Mouse (Mus musculus) forebrain, postnatal 0 days (tissue): Measurements from ENCODE around the gene Tfam. TPM values are rescaled to one million over a fixed set of nuclear protein-coding genes. Genes with fewer than 3 reads are reported as not detected.
A peak's percentile ranks its signal among the peaks of the same experiment; 100 is the strongest.

Experiments used
- ATAC-seq: fragments of 200-750 bp; cut with Nextera tagmentation; 2 replicates; pipeline ENCODE4 v1.8.0; 2017; ENCODE audit warnings: mild to moderate bottlenecking, moderate library complexity
- DNase-seq: peaks from one replicate; pipeline ENCODE4 v3.0.0-alpha.2; 2015
- H3K27ac ChIP-seq: fragments of 300-500 bp; sonication (generic); 2 replicates; pipeline ENCODE4 v1.5.1; 2014; ENCODE audit warnings: low read depth, mild to moderate bottlenecking, antibody characterized with exemption, low read length, moderate library complexity, mixed read lengths
- H3K27me3 ChIP-seq: fragments of 300-500 bp; sonication (generic); 2 replicates; pipeline ENCODE4 v1.6.1; 2014; ENCODE audit warnings: mild to moderate bottlenecking, low read length, mixed read lengths; ENCODE audit not compliant: insufficient read depth
- H3K36me3 ChIP-seq: fragments of 300-500 bp; sonication (generic); 2 replicates; pipeline ENCODE4 v1.6.1; 2014; ENCODE audit warnings: mild to moderate bottlenecking, moderate library complexity; ENCODE audit not compliant: insufficient read depth
- H3K4me1 ChIP-seq: fragments of 300-500 bp; sonication (generic); 2 replicates; pipeline ENCODE4 v1.6.1; 2014; ENCODE audit warnings: antibody characterized with exemption; ENCODE audit not compliant: insufficient read depth
- H3K4me2 ChIP-seq: fragments of 300-500 bp; sonication (generic); 2 replicates; pipeline ENCODE4 v1.6.1; 2014; ENCODE audit warnings: low read depth, mild to moderate bottlenecking, moderate library complexity
- H3K4me3 ChIP-seq: fragments of 300-500 bp; sonication (generic); 2 replicates; pipeline ENCODE4 v1.5.1; 2014; ENCODE audit warnings: low read depth, low read length, mixed read lengths
- H3K9ac ChIP-seq: fragments of 300-500 bp; sonication (generic); 2 replicates; pipeline ENCODE4 v1.6.1; 2014; ENCODE audit warnings: mild to moderate bottlenecking
- H3K9me3 ChIP-seq: fragments of 300-500 bp; sonication (generic); 2 replicates; pipeline ENCODE4 v1.6.1; 2016; ENCODE audit warnings: low read length
- CTCF ChIP-seq: sonication (generic); IDR thresholded peaks from 2 replicates; pipeline ENCODE4 v1.5.1; 2016; ENCODE audit warnings: antibody characterized with exemption, control low read depth, low read depth
- whole genome bisulfite sequencing: fragments of 180-500 bp; shearing (Covaris S2); extraction: QIAGEN DNeasy Blood & Tissue Kit; methylation state at CpG from one replicate; pipeline ENCODE4 v1.1.7; 2014; 5-methylcytosine and 5-hydroxymethylcytosine counted together
- polyA plus RNA-seq: library from polyadenylated mRNA; unstranded; fragments of >200 nt; fragmentation: Nextera tagmentation; extraction: Ambion mirVana; gene quantifications from 2 replicates; pipeline ENCODE4 v1.2.1, GENCODE M21; 2015
- total RNA-seq: library from RNA; depleted of rRNA; stranded (reverse); fragments of >200 nt; gene quantifications from 2 replicates; pipeline ENCODE4 v1.2.3, GENCODE M21; 2014

The Tfam gene
- total and polyA plus RNA-seq, 2 experiments from 2014 or later, result 46.9 to 50.9 TPM

- TF ChIP-seq CTCF, result peak; percentile 88
- ATAC-seq (peak; percentile 73; the same call in 1 of the 2 replicates), DNase-seq (peak; percentile 84)
- no peak overlapping the region for H3K4me3 ChIP-seq
- H3K9me3 ChIP-seq, result no peaks in the 10 kb centered on the region
- peaks cover 40% of the 10 kb centered on the region for H3K36me3 ChIP-seq
- H3K27me3 ChIP-seq, result no peaks in the 10 kb centered on the region
- WGBS, result 40% methylated on average over 7 of the region's 7 CpGs
- no peak overlapping the region for H3K9ac ChIP-seq
- no peaks in the 10 kb centered on the region for H3K4me1 ChIP-seq
- H3K4me2 ChIP-seq, result no peak overlapping the region
- H3K27ac ChIP-seq, result no peak overlapping the region
Observed at GRCm38 (mm10) chr10:71225894-71226293, 12.2 kb downstream of the Tfam start.

GRCm38 (mm10) chr10:71223101-71223500 is 15.0 kb downstream of the Tfam start:
- Histone ChIP-seq H3K9me3 (no peaks in the 10 kb centered on the region), H3K4me1 (no peaks in the 10 kb centered on the region), H3K27ac (no peak overlapping the region), H3K36me3 (peaks cover 21% of the 10 kb centered on the region), H3K9ac (no peak overlapping the region), H3K27me3 (no peaks in the 10 kb centered on the region), H3K4me3 (no peak overlapping the region), H3K4me2 (no peak overlapping the region)
- ATAC-seq (no peak), DNase-seq (no peak)
- TF ChIP-seq CTCF, result no peak
- WGBS, result 34% methylated on average over 5 of the region's 5 CpGs

GRCm38 (mm10) chr10:71222639-71223038 is 15.4 kb downstream of the Tfam start:
- H3K36me3 ChIP-seq, result peaks cover 19% of the 10 kb centered on the region
- no peak overlapping the region for H3K9ac ChIP-seq
- ATAC-seq (no peak), DNase-seq (no peak)
- no peaks in the 10 kb centered on the region for H3K9me3 ChIP-seq
- no peak overlapping the region for H3K4me3 ChIP-seq
- no peak overlapping the region for H3K4me2 ChIP-seq
- no peaks in the 10 kb centered on the region for H3K4me1 ChIP-seq
- no peaks in the 10 kb centered on the region for H3K27me3 ChIP-seq
- no peak for TF ChIP-seq CTCF
- WGBS, result 52% methylated on average over 2 of the region's 2 CpGs
- no peak overlapping the region for H3K27ac ChIP-seq

- peak; percentile 92 for TF ChIP-seq CTCF
- no peaks in the 10 kb centered on the region for H3K4me1 ChIP-seq
- no peaks in the 10 kb centered on the region for H3K27me3 ChIP-seq
- DNase-seq (peak; percentile 93), ATAC-seq (peak; percentile 88)
- no peak overlapping the region for H3K4me3 ChIP-seq
- H3K36me3 ChIP-seq, result no peaks in the 10 kb centered on the region
- WGBS, result 10% methylated on average over 8 of the region's 8 CpGs
- H3K9me3 ChIP-seq, result no peaks in the 10 kb centered on the region
- H3K27ac ChIP-seq, result no peak overlapping the region
- no peak overlapping the region for H3K9ac ChIP-seq
- peak overlapping the region; percentile 26 for H3K4me2 ChIP-seq
Observed at GRCm38 (mm10) chr10:71218228-71218892, 19.7 kb downstream of the Tfam start.

- WGBS, result 77% methylated on average over 9 of the region's 9 CpGs
- H3K9me3 ChIP-seq, result no peaks in the 10 kb centered on the region
- H3K4me1 ChIP-seq, result no peaks in the 10 kb centered on the region
- H3K9ac ChIP-seq, result no peak overlapping the region
- no peak for TF ChIP-seq CTCF
- no peaks in the 10 kb centered on the region for H3K27me3 ChIP-seq
- H3K4me2 ChIP-seq, result no peak overlapping the region
- no peak for DNase-seq
- H3K4me3 ChIP-seq, result no peak overlapping the region
- H3K36me3 ChIP-seq, result no peaks in the 10 kb centered on the region
- no peak overlapping the region for H3K27ac ChIP-seq
- ATAC-seq, result no peak
Observed at GRCm38 (mm10) chr10:71215996-71216395, 22.1 kb downstream of the Tfam start.

- Histone ChIP-seq H3K4me3 (no peak overlapping the region), H3K9me3 (no peaks in the 10 kb centered on the region), H3K27ac (no peak overlapping the region), H3K4me2 (no peak overlapping the region), H3K9ac (no peak overlapping the region), H3K4me1 (no peaks in the 10 kb centered on the region), H3K36me3 (no peaks in the 10 kb centered on the region), H3K27me3 (no peaks in the 10 kb centered on the region)
- DNase-seq (no peak), ATAC-seq (no peak)
- WGBS, result 80% methylated on average over 2 of the region's 2 CpGs
- TF ChIP-seq CTCF, result no peak
Observed at GRCm38 (mm10) chr10:71201512-71201911, 36.6 kb downstream of the Tfam start.

GRCm38 (mm10) chr10:71200964-71201363 is 37.1 kb downstream of the Tfam start:
- ATAC-seq, result peak; percentile 16; the same call in 1 of the 2 replicates
- H3K36me3 ChIP-seq, result no peaks in the 10 kb centered on the region
- H3K4me1 ChIP-seq, result no peaks in the 10 kb centered on the region
- DNase-seq, result no peak
- H3K4me3 ChIP-seq, result no peak overlapping the region
- H3K9me3 ChIP-seq, result no peaks in the 10 kb centered on the region
- H3K27ac ChIP-seq, result no peak overlapping the region
- no peak overlapping the region for H3K4me2 ChIP-seq
- H3K9ac ChIP-seq, result no peak overlapping the region
- H3K27me3 ChIP-seq, result no peaks in the 10 kb centered on the region
- WGBS, result 43% methylated on average over 5 of the region's 5 CpGs
- no peak for TF ChIP-seq CTCF
